Mouse (Mus musculus) E14TG2a.4 (cell line): ENCODE measurements around the gene Slc22a6.
A peak's percentile ranks its signal among the peaks of the same experiment; 100 is the strongest.

Experiments
- H3K27me3 ChIP-seq: 2 replicates; pipeline ENCODE4 v1.6.1; 2014; ENCODE audit warnings: low read length, control low read depth; ENCODE audit not compliant: insufficient read depth
- H3K36me3 ChIP-seq: 2 replicates; pipeline ENCODE4 v1.6.1; 2014; ENCODE audit warnings: low read length, control low read depth; ENCODE audit not compliant: insufficient read depth
- H3K4me1 ChIP-seq: replicated peaks from 2 replicates; pipeline ENCODE4 v1.6.1; 2014; ENCODE audit warnings: low read depth, low read length, control low read depth
- H3K4me3 ChIP-seq: replicated peaks from 2 replicates; pipeline ENCODE4 v1.5.1; 2014; ENCODE audit warnings: mild to moderate bottlenecking, low read length
- H3K9me3 ChIP-seq: 2 replicates; pipeline ENCODE4 v1.6.1; 2014; ENCODE audit warnings: low read length, control low read depth
- CTCF ChIP-seq: conservative IDR thresholded peaks from 2 replicates; pipeline ENCODE4 v1.5.1; 2014; ENCODE audit warnings: low read length
- NANOG ChIP-seq: IDR thresholded peaks from 2 replicates; pipeline ENCODE4 v1.6.1; 2014; ENCODE audit warnings: borderline replicate concordance, low read length, mixed read lengths
- POU5F1 ChIP-seq: IDR thresholded peaks from 2 replicates; pipeline ENCODE4 v1.6.1; 2014; ENCODE audit warnings: low read length, borderline replicate concordance

The Slc22a6 gene

GRCm38 (mm10) chr19:8656341-8656740 is 38.5 kb downstream of the Slc22a6 start:
- Histone ChIP-seq H3K4me1 (peaks cover 13% of the 10 kb centered on the region), H3K36me3 (no peaks in the 10 kb centered on the region), H3K27me3 (peaks cover 27% of the 10 kb centered on the region), H3K4me3 (no peak overlapping the region), H3K9me3 (0 out of 2 replicates have a peak, but pooled peaks cover 4% of the 10 kb centered on the region)
- no peak for TF ChIP-seq CTCF
- no peak for TF ChIP-seq POU5F1
- no peak for TF ChIP-seq NANOG

GRCm38 (mm10) chr19:8661821-8662307 is 44.0 kb downstream of the Slc22a6 start:
- peaks cover 34% of the 10 kb centered on the region for H3K4me1 ChIP-seq
- peaks cover 67% of the 10 kb centered on the region for H3K27me3 ChIP-seq
- peak overlapping the region; percentile 69 for H3K4me3 ChIP-seq
- no peaks in the 10 kb centered on the region for H3K36me3 ChIP-seq
- no peaks in the 10 kb centered on the region for H3K9me3 ChIP-seq
- TF ChIP-seq POU5F1, result no peak
- no peak for TF ChIP-seq CTCF
- TF ChIP-seq NANOG, result no peak

DNA sequence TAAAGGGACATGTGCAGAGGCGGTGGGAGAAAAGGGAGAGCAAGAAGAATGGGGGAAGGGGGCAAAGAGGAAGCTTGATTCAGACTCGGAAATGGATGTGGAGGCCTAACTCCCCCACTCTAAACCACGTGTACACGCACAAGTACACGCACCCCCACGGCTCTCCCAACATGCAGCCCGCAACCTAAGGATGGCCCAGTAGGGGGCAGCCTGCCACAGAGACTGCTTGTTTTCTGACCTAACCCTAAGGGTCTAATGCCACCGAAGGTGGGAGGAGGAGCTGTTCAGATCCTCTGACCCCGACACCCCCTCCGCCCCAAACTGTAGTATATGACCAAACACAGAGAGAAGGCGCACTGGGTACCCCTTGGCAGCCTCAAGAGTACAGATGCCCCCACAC is 44.5 kb downstream of the Slc22a6 start:
- TF ChIP-seq NANOG (no peak), POU5F1 (no peak), CTCF (peak; percentile 57)
- Histone ChIP-seq H3K4me1 (peaks cover 34% of the 10 kb centered on the region), H3K27me3 (peaks cover 67% of the 10 kb centered on the region), H3K4me3 (peak overlapping the region; percentile 69), H3K36me3 (no peaks in the 10 kb centered on the region), H3K9me3 (no peaks in the 10 kb centered on the region)

DNA sequence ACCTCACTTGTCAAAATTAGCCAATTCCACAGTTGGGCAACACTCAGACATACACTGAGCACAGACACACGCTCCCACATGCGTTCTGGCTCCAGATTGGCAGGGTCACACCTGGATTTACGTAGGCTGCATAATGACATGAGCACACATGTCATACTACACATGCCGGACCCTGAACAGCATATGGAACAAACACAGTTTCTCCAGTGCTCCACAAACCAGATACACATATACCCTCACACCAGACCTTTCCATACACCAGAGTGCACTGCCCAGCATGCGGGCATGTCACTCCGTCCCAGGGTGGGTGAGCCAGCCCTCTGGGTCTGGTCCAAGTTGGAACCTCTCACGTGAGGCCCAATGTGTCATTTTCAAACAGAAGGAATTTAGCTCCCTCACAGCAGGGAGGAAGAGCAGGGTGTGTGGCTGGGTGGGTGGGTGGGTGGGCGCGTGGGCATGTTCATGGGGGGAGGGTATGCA is 45.6 kb downstream of the Slc22a6 start, which contains the start of gene Chrm1:
TSS of gene Chrm1 (plus strand) at position 430 of the 480 bp plus-strand sequence.
- TF ChIP-seq NANOG (no peak), CTCF (no peak), POU5F1 (no peak)
- H3K9me3 ChIP-seq, result no peaks in the 10 kb centered on the region
- H3K4me1 ChIP-seq, result peaks cover 34% of the 10 kb centered on the region
- H3K4me3 ChIP-seq, result peak within 1 kb of the TSS; percentile 69
- H3K36me3 ChIP-seq, result no peaks in the 10 kb centered on the region
- H3K27me3 ChIP-seq, result peaks cover 61% of the 10 kb centered on the region

DNA sequence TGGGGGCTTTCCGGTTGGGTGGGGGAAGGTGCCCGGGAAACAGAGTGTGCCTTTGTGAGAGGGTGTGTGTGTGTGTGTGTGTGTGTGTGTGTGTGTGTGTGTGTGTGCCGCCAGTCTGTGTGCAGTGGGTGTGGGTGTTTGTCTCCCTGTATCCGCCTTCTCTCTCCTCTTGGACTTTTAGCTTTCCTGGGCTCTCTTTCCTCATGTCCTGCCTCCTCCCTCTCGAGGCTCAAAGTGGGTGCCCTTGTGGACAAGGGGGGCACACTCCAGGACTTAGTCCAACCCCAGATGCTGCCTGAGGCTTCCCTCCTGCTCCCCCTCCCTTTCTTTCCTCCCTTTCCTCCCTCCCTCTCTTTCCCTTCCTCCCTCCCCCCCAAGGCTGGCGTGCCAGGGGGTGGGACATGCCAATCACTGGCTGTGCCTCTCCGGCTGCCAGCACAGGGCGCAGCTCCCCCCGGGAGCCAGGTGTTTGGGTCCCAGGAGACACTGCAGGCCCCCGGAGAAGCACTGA is 46.1 kb downstream of the Slc22a6 start:
- Histone ChIP-seq H3K36me3 (no peaks in the 10 kb centered on the region), H3K4me1 (peaks cover 34% of the 10 kb centered on the region), H3K9me3 (no peaks in the 10 kb centered on the region), H3K4me3 (no peak overlapping the region), H3K27me3 (peaks cover 58% of the 10 kb centered on the region)
- TF ChIP-seq CTCF, result no peak
- TF ChIP-seq POU5F1, result no peak
- TF ChIP-seq NANOG, result no peak

GRCm38 (mm10) chr19:8664859-8665258 is 47.0 kb downstream of the Slc22a6 start:
- H3K27me3 ChIP-seq, result peaks cover 58% of the 10 kb centered on the region
- H3K4me3 ChIP-seq, result no peak overlapping the region
- H3K9me3 ChIP-seq, result no peaks in the 10 kb centered on the region
- TF ChIP-seq POU5F1 (no peak), CTCF (no peak), NANOG (no peak)
- peaks cover 34% of the 10 kb centered on the region for H3K4me1 ChIP-seq
- H3K36me3 ChIP-seq, result no peaks in the 10 kb centered on the region

DNA sequence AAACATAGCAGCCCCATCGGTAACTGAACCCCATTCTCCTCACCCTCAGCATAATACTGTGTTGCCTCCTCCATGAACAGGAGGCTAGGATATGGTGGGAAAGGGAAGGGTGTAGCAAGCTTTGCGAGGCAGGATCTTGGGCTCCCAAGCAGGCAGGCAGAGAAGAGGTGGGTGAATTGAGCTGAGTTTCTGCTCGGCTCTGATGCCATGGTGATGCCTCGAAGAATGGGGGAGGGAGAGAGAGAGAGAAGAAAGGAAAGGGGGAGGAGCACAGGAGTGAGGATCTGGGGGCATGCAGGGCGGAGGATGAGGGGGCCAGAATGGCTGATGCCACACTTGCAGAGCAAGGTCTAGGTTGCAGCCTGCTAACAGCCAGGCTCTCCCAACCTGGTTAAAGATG is 47.9 kb downstream of the Slc22a6 start:
- peaks cover 51% of the 10 kb centered on the region for H3K27me3 ChIP-seq
- H3K36me3 ChIP-seq, result no peaks in the 10 kb centered on the region
- no peak for TF ChIP-seq NANOG
- TF ChIP-seq CTCF, result no peak
- no peak for TF ChIP-seq POU5F1
- peaks cover 31% of the 10 kb centered on the region for H3K4me1 ChIP-seq
- no peaks in the 10 kb centered on the region for H3K9me3 ChIP-seq
- no peak overlapping the region for H3K4me3 ChIP-seq

- Histone ChIP-seq H3K4me3 (no peak overlapping the region), H3K4me1 (peaks cover 6% of the 10 kb centered on the region), H3K36me3 (no peaks in the 10 kb centered on the region), H3K27me3 (peaks cover 8% of the 10 kb centered on the region; the same call in 1 of the 2 replicates), H3K9me3 (no peaks in the 10 kb centered on the region)
- no peak for TF ChIP-seq CTCF
Measured at GRCm38 (mm10) chr19:8672859-8673258, 55.0 kb downstream of the Slc22a6 start.

- Histone ChIP-seq H3K9me3 (no peaks in the 10 kb centered on the region), H3K27me3 (peaks cover 15% of the 10 kb centered on the region), H3K36me3 (no peaks in the 10 kb centered on the region), H3K4me1 (peaks cover 12% of the 10 kb centered on the region), H3K4me3 (no peak overlapping the region)
- no peak for TF ChIP-seq CTCF
- TF ChIP-seq POU5F1, result no peak
- TF ChIP-seq NANOG, result no peak
Measured at GRCm38 (mm10) chr19:8673336-8674063, 55.7 kb downstream of the Slc22a6 start.
